Comparison of ENCODE assay signal across 8 mouse cellular contexts in genomic region chr10:79852107-79852789, GRCm38 (mm10). TPM values are rescaled to one million over a fixed set of nuclear protein-coding genes. Genes with fewer than 3 reads are reported as not detected.
DNase-seq lines count a peak whose midpoint lies in the region; ATAC-seq and TF ChIP-seq lines count a peak whose summit lies in the region.
"Had no signal": no experiment of that assay in that cellular context is flagged by ENCODE, and none has a peak within 500 bp of the region (broad histone marks: within the 10 kb centered on the region; RNA-seq: fewer than 3 reads in every experiment).

No protein-coding gene starts in this region.

- H3K36me3 ChIP-seq in MEL (ENCODE audit: control insufficient read depth in 1 of 2, insufficient read depth in 2 of 2, low read length in 2 of 2), result peaks cover 3 to 22% of the 10 kb centered on the region in 2 experiments; a peak in 3 of 4 replicates
- H3K36me3 ChIP-seq in heart, embryonic 10.5 days, result peaks cover 17% of the 10 kb centered on the region
- peaks cover 12% of the 10 kb centered on the region for H3K36me3 ChIP-seq in kidney, embryonic 14.5 days (ENCODE audit: control insufficient read depth, insufficient read depth, low read length)

- H3K9me3 ChIP-seq in MEL (replicated peaks; ENCODE audit: insufficient read depth, low read length), result no peaks in the 10 kb centered on the region
- H3K9me3 ChIP-seq in heart, embryonic 10.5 days, result no peaks in the 10 kb centered on the region
- H3K9me3 ChIP-seq in kidney, embryonic 14.5 days (ENCODE audit: control insufficient read depth, low read length), result no peaks in the 10 kb centered on the region

- H3K79me2 ChIP-seq in MEL (ENCODE audit: control insufficient read depth, insufficient read depth, low read length, poor library complexity), result peaks cover 45% of the 10 kb centered on the region

- H3K9ac ChIP-seq in MEL (ENCODE audit: control insufficient read depth, low read depth, low read length, poor library complexity, severe bottlenecking), result peak overlapping the region; percentile 85
- peak overlapping the region; percentile 100; the same call in 1 of the 2 replicates for H3K9ac ChIP-seq in kidney, embryonic 14.5 days (ENCODE audit: low read depth, low read length)

- no peaks in the 10 kb centered on the region for H3K27me3 ChIP-seq in MEL (ENCODE audit: control insufficient read depth in 1 of 2, insufficient read depth in 2 of 2, low read length in 2 of 2)
- no peaks in the 10 kb centered on the region for H3K27me3 ChIP-seq in heart, embryonic 10.5 days (ENCODE audit: insufficient read depth, poor library complexity, severe bottlenecking)
- no peaks in the 10 kb centered on the region for H3K27me3 ChIP-seq in kidney, embryonic 14.5 days (ENCODE audit: control insufficient read depth, insufficient read depth, low read length)

- DNase-seq in A20 (ENCODE audit: low read depth, low spot score), result peak; percentile 66
- DNase-seq in MEL (ENCODE audit: low read depth, low spot score), result peak; percentile 43
- no peak for DNase-seq in heart, embryonic 10.5 days (ENCODE audit: low spot score)
- DNase-seq in lung, postnatal 36 days, result peak; percentile 75
- DNase-seq in ovary, adult 18-20 months (ENCODE audit: low spot score), result no peak
- no peak for DNase-seq in right cerebral cortex, adult 18-20 months

- no peak for TF ChIP-seq RAD21 in MEL (IDR thresholded peaks at IDR 0.05; ENCODE audit: low read depth, low read length)

- peak overlapping the region; percentile 68 for H3K4me2 ChIP-seq in kidney, embryonic 14.5 days (replicated peaks; ENCODE audit: low read depth, low read length)

- peak overlapping the region; percentile 57 to 62 for H3K4me3 ChIP-seq in MEL (ENCODE audit: control insufficient read depth in 1 of 2, insufficient read depth in 1 of 2, low read depth in 2 of 2, low read length in 2 of 2)
- H3K4me3 ChIP-seq in heart, embryonic 10.5 days, result peak overlapping the region; percentile 98
- H3K4me3 ChIP-seq in kidney, embryonic 14.5 days (ENCODE audit: low read length), result peak overlapping the region; percentile 100; the same call in 1 of the 2 replicates

- 56% methylated on average over 9 of the region's 9 CpGs for WGBS in heart, embryonic 10.5 days
- WGBS in kidney, embryonic 14.5 days, result 41% methylated on average over 9 of the region's 9 CpGs

- no peak for TF ChIP-seq CTCF in MEL (IDR thresholded peaks at IDR 0.05 in 2 of 3, conservative IDR thresholded peaks at IDR 0.05 in 1 of 3; ENCODE audit: control insufficient read depth in 1 of 3, insufficient read depth in 1 of 3, low read depth in 2 of 3, low read length in 3 of 3, poor library complexity in 1 of 3, severe bottlenecking in 1 of 3)

- peak overlapping the region; percentile 96 for H3K27ac ChIP-seq in MEL (ENCODE audit: control insufficient read depth, low read depth, low read length)
- peak overlapping the region; percentile 100 for H3K27ac ChIP-seq in heart, embryonic 10.5 days
- H3K27ac ChIP-seq in kidney, embryonic 14.5 days (ENCODE audit: low read depth, low read length), result peak overlapping the region; percentile 100

- TF ChIP-seq POLR2A in MEL (IDR thresholded peaks at IDR 0.05; ENCODE audit: control insufficient read depth in 1 of 2, insufficient read depth in 1 of 2, low read depth in 1 of 2, low read length in 2 of 2, poor library complexity in 1 of 2), result no peak

- TF ChIP-seq EP300 in MEL (IDR thresholded peaks at IDR 0.05; ENCODE audit: low read depth in 1 of 2, low read length in 2 of 2), result no peak

- no peak for ATAC-seq in kidney, embryonic 14.5 days (ENCODE audit: low FRiP score, low TSS enrichment)

- H3K4me1 ChIP-seq in MEL (ENCODE audit: control insufficient read depth in 1 of 2, insufficient read depth in 2 of 2, low read length in 2 of 2), result peaks cover 4 to 31% of the 10 kb centered on the region in 2 experiments
- peaks cover 44% of the 10 kb centered on the region for H3K4me1 ChIP-seq in heart, embryonic 10.5 days
- peaks cover 35% of the 10 kb centered on the region for H3K4me1 ChIP-seq in kidney, embryonic 14.5 days (ENCODE audit: control insufficient read depth, insufficient read depth, low read length)

TF ChIP-seq in MEL, 35 proteins besides CTCF, POLR2A, EP300 and RAD21:
- TF ChIP-seq USF1 (IDR thresholded peaks at IDR 0.05; ENCODE audit: low read depth, low read length) (no peak), NELFE (IDR thresholded peaks at IDR 0.05; ENCODE audit: low read depth, low read length) (0 out of 2 replicates have a peak, but pooled peaks have one; percentile 11), POLR2AphosphoS2 (IDR thresholded peaks at IDR 0.05; ENCODE audit: low read length) (no peak), TCF12 (IDR thresholded peaks at IDR 0.05; ENCODE audit: low read depth, low read length) (0 out of 2 replicates have a peak, but pooled peaks have one; percentile 17), TBP (IDR thresholded peaks at IDR 0.05; ENCODE audit: low read depth, low read length) (0 out of 2 replicates have a peak, but pooled peaks have one; percentile 8)

RNA-seq across cellular contexts. Expression of gene Ptbp1, which starts 2.0 kb away (rescaled TPM):
- total RNA-seq in MEL (2012; rRNA removed), result 301 and 316 TPM in 2 replicates
- polyA plus RNA-seq in MEL (2012; ENCODE audit: insufficient read depth in 1 of 2, insufficient read length in 2 of 2, low read depth in 1 of 2, low replicate concordance in 2 of 2, missing spikeins in 1 of 2), result 100 to 1,000 TPM; 329 to 837 TPM
- 174 and 264 TPM in 2 replicates for polyA plus RNA-seq in heart, embryonic 10.5 days (2016; fragmentation: Nextera tagmentation; extraction: Ambion mirVana)
- 279 and 333 TPM in 2 replicates for polyA plus RNA-seq in kidney, embryonic 14.5 days (2014; fragmentation: Nextera tagmentation; extraction: Ambion mirVana)

RNA-seq across cellular contexts. Expression of gene Prtn3, which starts 22.0 kb away (rescaled TPM):
- 9.1 and 11.2 TPM in 2 replicates for total RNA-seq in MEL (2012; rRNA removed)
- 10 to 100 TPM in 1 of 2 experiments, not detected in 1; 31.5 TPM for polyA plus RNA-seq in MEL (2012; ENCODE audit: insufficient read depth in 1 of 2, insufficient read length in 2 of 2, low read depth in 1 of 2, low replicate concordance in 2 of 2, missing spikeins in 1 of 2)
- polyA plus RNA-seq in heart, embryonic 10.5 days (2016; fragmentation: Nextera tagmentation; extraction: Ambion mirVana), result 2.4 and 7.8 TPM in 2 replicates
- 9.6 and 11.1 TPM in 2 replicates for polyA plus RNA-seq in kidney, embryonic 14.5 days (2014; fragmentation: Nextera tagmentation; extraction: Ambion mirVana)

RNA-seq across cellular contexts. Expression of gene Plppr3, which starts 22.2 kb away (rescaled TPM):
- 0.56 and 0.85 TPM in 2 replicates for total RNA-seq in MEL (2012; rRNA removed)
- polyA plus RNA-seq in MEL (2012; ENCODE audit: insufficient read depth in 1 of 2, insufficient read length in 2 of 2, low read depth in 1 of 2, low replicate concordance in 2 of 2, missing spikeins in 1 of 2), result 1 to 10 TPM in 1 of 2 experiments, not detected in 1; 6.2 TPM
- 16.2 and 36.9 TPM in 2 replicates for polyA plus RNA-seq in heart, embryonic 10.5 days (2016; fragmentation: Nextera tagmentation; extraction: Ambion mirVana)
- 58.8 and 59.7 TPM in 2 replicates for polyA plus RNA-seq in kidney, embryonic 14.5 days (2014; fragmentation: Nextera tagmentation; extraction: Ambion mirVana)

RNA-seq across cellular contexts. Expression of gene Misp, which starts 31.5 kb away (rescaled TPM):
- total RNA-seq in MEL (2012; rRNA removed), result not detected in 2 replicates
- not detected for polyA plus RNA-seq in MEL (2012; ENCODE audit: insufficient read depth in 1 of 2, insufficient read length in 2 of 2, low read depth in 1 of 2, low replicate concordance in 2 of 2, missing spikeins in 1 of 2)
- polyA plus RNA-seq in heart, embryonic 10.5 days (2016; fragmentation: Nextera tagmentation; extraction: Ambion mirVana), result 0.21 and 0.82 TPM in 2 replicates
- 4.1 and 9.0 TPM in 2 replicates for polyA plus RNA-seq in kidney, embryonic 14.5 days (2014; fragmentation: Nextera tagmentation; extraction: Ambion mirVana)
- total RNA-seq: hematopoietic stem cell, adult 5-6 weeks had no signal

RNA-seq across cellular contexts. Expression of gene Elane, which starts 33.8 kb away (rescaled TPM):
- total RNA-seq in MEL (2012; rRNA removed), result not detected in 2 replicates
- polyA plus RNA-seq in MEL (2012; ENCODE audit: insufficient read depth in 1 of 2, insufficient read length in 2 of 2, low read depth in 1 of 2, low replicate concordance in 2 of 2, missing spikeins in 1 of 2), result under 1 TPM in 1 of 2 experiments, not detected in 1; 0.07 TPM
- polyA plus RNA-seq in heart, embryonic 10.5 days (2016; fragmentation: Nextera tagmentation; extraction: Ambion mirVana), result 0.14 and 0.15 TPM in 2 replicates
- polyA plus RNA-seq in kidney, embryonic 14.5 days (2014; fragmentation: Nextera tagmentation; extraction: Ambion mirVana), result not detected in 2 replicates

Comparison
In these comparisons a context has a peak if more than half of its experiments do, and no peak if none do; other contexts are left out.
1. DNase-seq: peak in A20 (single experiment), MEL (single experiment) and lung, postnatal 36 days (single experiment); none in heart, embryonic 10.5 days (single experiment), ovary, adult 18-20 months (single experiment) and right cerebral cortex, adult 18-20 months (single experiment).
2. Peak in every context shown above with its lines, with median percentiles within 50 percentile points of each other: H3K27ac ChIP-seq and H3K4me3 ChIP-seq.